Mouse (Mus musculus): ENCODE measurements around the gene Zfp873.
"Not testable (repeated sequence)": the region's sequence is repeated elsewhere in the genome, so short reads cannot be mapped to it uniquely, and the experiment has no call there.

Gene Zfp873

DNA sequence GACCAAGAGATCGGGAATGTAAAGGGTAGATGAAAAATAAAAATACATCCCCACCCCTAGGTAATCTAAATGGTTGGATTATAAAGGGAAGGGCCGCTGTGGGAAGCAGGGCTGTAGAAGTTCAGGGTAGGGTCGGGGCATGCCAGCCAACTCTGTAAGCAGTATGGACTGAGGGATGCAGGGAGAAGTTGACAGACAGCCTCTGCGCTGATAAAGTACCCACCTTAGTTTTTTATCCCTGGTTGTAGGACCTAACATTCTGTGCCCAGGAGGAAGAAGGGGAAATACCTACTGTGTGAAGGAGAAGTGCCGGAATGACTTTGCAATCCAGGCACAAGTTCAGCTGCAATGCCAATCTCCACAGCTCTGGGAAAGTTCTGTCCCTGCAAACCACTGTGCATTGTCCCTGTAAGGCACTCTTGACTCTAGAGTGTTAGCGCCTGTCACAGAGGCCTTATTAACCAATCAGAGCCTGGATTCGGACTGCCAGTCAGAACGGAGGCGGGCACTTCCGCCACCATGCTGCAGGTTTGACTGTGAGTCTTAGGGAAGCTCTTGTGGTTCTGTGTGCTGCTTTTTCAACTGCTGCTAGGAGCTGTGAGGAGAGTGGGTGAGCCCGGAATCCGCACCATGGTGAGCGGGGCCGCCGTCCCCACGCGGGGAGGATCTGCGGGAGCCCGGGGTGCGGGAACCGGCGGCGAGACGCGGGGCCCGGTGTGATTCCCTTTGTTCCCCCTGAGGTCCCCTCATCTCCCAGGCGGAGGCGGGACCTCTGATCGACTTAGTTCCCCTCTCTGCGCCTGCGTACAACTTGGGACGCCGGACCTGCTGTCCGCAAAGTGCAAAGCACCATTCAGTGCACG, at the start of gene Zfp873:
Zfp873 (plus strand) TSS at position 527 of the 863 bp plus-strand sequence.
- DNase-seq (ENCODE audit: low spot score) = peak; percentile 76

DNA sequence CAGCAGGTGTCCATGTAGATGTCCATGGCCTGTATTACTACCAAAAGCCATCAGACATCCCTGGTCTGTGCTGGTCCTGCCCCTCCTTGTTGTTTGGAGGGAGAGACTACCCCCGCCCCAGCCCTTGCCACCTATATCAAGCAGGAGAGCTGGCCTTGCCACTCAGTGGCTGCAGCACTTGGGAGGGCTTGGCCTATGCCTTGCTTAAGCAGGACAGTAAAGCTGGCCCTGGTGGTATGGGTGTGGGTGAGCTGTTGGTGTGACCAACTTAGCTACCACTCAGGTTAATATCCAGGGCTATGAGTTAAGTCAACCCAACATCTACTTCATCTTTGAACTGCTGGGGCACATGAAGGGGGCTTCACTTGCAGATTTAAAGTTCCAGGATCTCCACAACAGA, 44.7 kb upstream of the Zfp873 start:
- not testable (repeated sequence) for DNase-seq (ENCODE audit: low spot score)

GRCm38 (mm10) chr10:82004822-82005221, 43.1 kb upstream of the Zfp873 start:
- DNase-seq (ENCODE audit: low spot score) = not testable (repeated sequence)

DNA sequence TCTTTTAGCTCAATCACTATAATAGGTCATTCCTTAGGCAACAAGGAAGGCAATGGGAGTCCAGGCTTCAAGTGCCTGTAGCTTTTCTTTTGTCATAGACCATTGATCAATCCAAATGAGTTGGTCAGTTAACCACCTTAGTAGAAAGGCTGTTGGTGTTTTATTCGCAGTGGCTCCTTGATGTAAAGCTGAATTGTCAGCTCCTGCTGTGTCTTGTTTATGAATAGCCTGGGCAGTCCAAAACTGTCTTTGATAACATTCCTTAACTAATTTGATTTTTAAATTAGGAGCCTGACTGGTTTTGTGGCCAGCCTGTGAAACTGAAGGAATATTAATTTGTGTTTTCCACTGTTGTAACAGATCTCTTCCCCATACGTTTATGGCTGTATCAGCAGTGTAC, 5.7 kb upstream of the Zfp873 start:
- DNase-seq (ENCODE audit: low spot score) = no peak

GRCm38 (mm10) chr10:82046603-82047002, 1.3 kb upstream of the Zfp873 start:
- no peak for DNase-seq (ENCODE audit: low spot score)

- not testable (repeated sequence) for DNase-seq (ENCODE audit: low spot score)
Measured at GRCm38 (mm10) chr10:82048460-82048804, 509 bp downstream of the Zfp873 start.

DNA sequence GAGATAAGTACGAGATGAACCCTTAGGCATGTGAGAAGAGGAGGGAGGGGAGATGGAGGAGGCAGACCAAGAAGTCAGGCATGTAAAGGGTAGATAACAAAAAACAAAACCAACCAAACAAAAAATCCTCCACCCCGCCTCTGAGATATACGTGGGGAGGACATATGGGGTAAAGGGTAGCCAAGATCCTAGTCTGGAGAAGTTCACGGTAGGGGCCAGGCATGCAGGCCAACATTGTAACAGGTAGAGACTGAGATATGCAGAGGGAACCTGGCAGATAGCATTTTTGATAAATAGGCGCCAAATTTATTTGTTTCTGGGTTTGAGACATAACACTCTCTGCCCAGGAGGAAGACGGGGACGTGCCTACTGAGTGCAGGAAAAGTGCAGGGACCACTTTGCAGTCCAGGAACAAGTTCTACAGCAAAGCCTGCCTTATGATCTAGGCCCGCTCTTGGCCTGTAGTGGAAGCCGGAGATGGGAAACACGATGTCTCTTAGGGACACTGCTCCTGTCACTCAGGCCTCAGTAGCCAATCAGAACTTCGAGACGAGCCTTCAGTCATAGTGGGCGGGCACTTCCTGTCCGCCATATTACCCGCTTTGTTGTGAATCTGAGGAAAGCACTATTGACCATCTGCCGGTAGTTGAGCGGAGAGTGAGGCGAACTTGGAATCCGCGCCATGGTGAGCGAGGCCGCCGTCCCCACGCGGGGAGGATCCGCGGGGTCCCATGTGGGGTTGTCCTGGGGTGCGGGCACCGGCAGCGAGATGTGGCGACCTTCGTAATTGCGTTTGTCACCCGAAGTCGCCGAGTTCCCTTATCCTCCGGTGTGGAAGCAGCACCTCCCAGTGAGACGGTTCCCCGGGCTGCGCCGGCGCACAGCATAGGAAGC, 35.1 kb downstream of the Zfp873 start, which contains the start of gene BC024063:
BC024063 (plus strand) TSS at position 626 of the 894 bp plus-strand sequence.
- DNase-seq (ENCODE audit: low spot score) = not testable (repeated sequence)

- not testable (repeated sequence) for DNase-seq (ENCODE audit: low spot score)
Measured at GRCm38 (mm10) chr10:82083622-82083971, 35.7 kb downstream of the Zfp873 start.

All from urinary bladder, postnatal 10 days (tissue).